Mouse (Mus musculus) limb, embryonic 15.5 days (tissue): Measurements from ENCODE around the gene Pigp. TPM values are rescaled to one million over a fixed set of nuclear protein-coding genes. Genes with fewer than 3 reads are reported as not detected.

Experiments
- ATAC-seq: fragments of 200-750 bp; cut with Nextera tagmentation; 2 replicates; pipeline ENCODE4 v1.8.0; 2017; ENCODE audit warnings: low read depth, moderate TSS enrichment; ENCODE audit not compliant: insufficient number of reproducible peaks, low FRiP score, low TSS enrichment
- H3K27ac ChIP-seq: fragments of 300-500 bp; sonication (generic); 2 replicates; pipeline ENCODE4 v1.5.1; 2015; ENCODE audit warnings: moderate library complexity, mild to moderate bottlenecking, inconsistent platforms
- H3K27me3 ChIP-seq: fragments of 300-500 bp; sonication (generic); 2 replicates; pipeline ENCODE4 v1.6.1; 2015; ENCODE audit warnings: inconsistent platforms
- H3K36me3 ChIP-seq: fragments of 300-500 bp; sonication (generic); 2 replicates; pipeline ENCODE4 v1.6.1; 2015; ENCODE audit warnings: inconsistent platforms
- H3K4me1 ChIP-seq: fragments of 300-500 bp; sonication (generic); 2 replicates; pipeline ENCODE4 v1.6.1; 2015; ENCODE audit warnings: inconsistent platforms
- H3K4me2 ChIP-seq: fragments of 300-500 bp; sonication (generic); 2 replicates; pipeline ENCODE4 v1.6.1; 2015; ENCODE audit warnings: mild to moderate bottlenecking, inconsistent platforms
- H3K4me3 ChIP-seq: fragments of 300-500 bp; sonication (generic); 2 replicates; pipeline ENCODE4 v1.5.1; 2015; ENCODE audit warnings: mild to moderate bottlenecking, inconsistent platforms
- H3K9ac ChIP-seq: fragments of 300-500 bp; sonication (generic); 2 replicates; pipeline ENCODE4 v1.6.1; 2015; ENCODE audit warnings: inconsistent platforms
- H3K9me3 ChIP-seq: fragments of 300-500 bp; sonication (generic); 2 replicates; pipeline ENCODE4 v1.6.1; 2016; ENCODE audit warnings: inconsistent platforms
- WGBS: fragments of 180-500 bp; shearing (Covaris S2); methylation state at CpG from one replicate; pipeline ENCODE4 v1.1.7; 2015; 5-methylcytosine and 5-hydroxymethylcytosine counted together
- polyA plus RNA-seq: library from polyadenylated mRNA; unstranded; fragments of >200 nt; fragmentation: Nextera tagmentation; extraction: Ambion mirVana; gene quantifications from 2 replicates; pipeline ENCODE4 v1.2.1, GENCODE M21; 2015

Gene Pigp
- polyA plus RNA-seq, 1 experiment from 2014 or later: 109 TPM

- H3K27me3 ChIP-seq: no peaks in the 10 kb centered on the region
- H3K4me3 ChIP-seq: no peak overlapping the region
- H3K9ac ChIP-seq: no peak overlapping the region
- 94% methylated on average over 7 of the region's 7 CpGs for WGBS
- ATAC-seq: no peak
- 0 out of 2 replicates have a peak, but pooled peaks cover 2% of the 10 kb centered on the region for H3K4me1 ChIP-seq
- no peaks in the 10 kb centered on the region for H3K9me3 ChIP-seq
- no peak overlapping the region for H3K4me2 ChIP-seq
- H3K27ac ChIP-seq: no peak overlapping the region
- H3K36me3 ChIP-seq: peaks cover 6% of the 10 kb centered on the region
These were observed 16.0 kb upstream of the Pigp start for GRCm38 (mm10) chr16:94387690-94388089.

GRCm38 (mm10) chr16:94383277-94383676 is 11.6 kb upstream of the Pigp start:
- WGBS: 94% methylated on average over 3 of the region's 3 CpGs

GRCm38 (mm10) chr16:94379386-94379785 is 7.7 kb upstream of the Pigp start:
- H3K4me1 ChIP-seq: peaks cover 4% of the 10 kb centered on the region
- 67% methylated on average over 1 of the region's 1 CpGs for WGBS
- H3K4me2 ChIP-seq: no peak overlapping the region
- H3K9ac ChIP-seq: no peak overlapping the region
- H3K27me3 ChIP-seq: no peaks in the 10 kb centered on the region
- no peak overlapping the region for H3K4me3 ChIP-seq
- H3K9me3 ChIP-seq: no peaks in the 10 kb centered on the region
- no peak for ATAC-seq
- no peak overlapping the region for H3K27ac ChIP-seq
- no peaks in the 10 kb centered on the region for H3K36me3 ChIP-seq

More at GRCm38 (mm10) chr16:94383277-94383676, 11.6 kb upstream of the Pigp start:
- no peaks in the 10 kb centered on the region for H3K9me3 ChIP-seq
- peaks cover 4% of the 10 kb centered on the region for H3K4me1 ChIP-seq
- H3K27me3 ChIP-seq: no peaks in the 10 kb centered on the region
- no peak overlapping the region for H3K4me3 ChIP-seq
- H3K9ac ChIP-seq: no peak overlapping the region
- H3K36me3 ChIP-seq: peaks cover 6% of the 10 kb centered on the region
- no peak overlapping the region for H3K4me2 ChIP-seq
- ATAC-seq: no peak
- no peak overlapping the region for H3K27ac ChIP-seq

DNA sequence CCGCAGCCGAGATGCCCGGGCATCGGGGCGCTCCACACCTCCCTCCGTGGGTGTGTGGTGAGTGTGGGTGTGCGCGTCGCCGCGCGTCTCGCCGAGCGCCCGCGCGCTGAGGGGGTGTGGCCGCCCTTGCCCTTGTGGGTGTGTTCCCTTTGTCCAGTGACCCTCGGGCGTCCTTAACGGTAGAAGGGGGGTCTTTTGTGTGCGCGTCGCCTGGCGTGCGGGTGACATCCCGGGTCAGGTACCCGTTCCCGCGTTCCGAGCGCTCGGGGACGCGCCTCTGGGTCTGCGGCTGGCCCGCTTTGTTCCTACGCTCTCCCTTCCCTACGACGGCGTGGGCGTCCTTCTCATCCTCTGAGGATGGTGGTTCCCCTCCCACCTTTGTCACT is 734 bp downstream of the Pigp start:
- Histone ChIP-seq H3K9ac (peak overlapping the region; percentile 94), H3K4me2 (peak overlapping the region; percentile 67), H3K27me3 (no peaks in the 10 kb centered on the region), H3K9me3 (no peaks in the 10 kb centered on the region), H3K27ac (peak overlapping the region; percentile 98), H3K4me3 (peak overlapping the region; percentile 99), H3K36me3 (peaks cover 2% of the 10 kb centered on the region; the same call in 1 of the 2 replicates), H3K4me1 (peaks cover 14% of the 10 kb centered on the region)
- WGBS: under 1% methylated on average over 42 of the region's 43 CpGs
- ATAC-seq: peak; percentile 83

DNA sequence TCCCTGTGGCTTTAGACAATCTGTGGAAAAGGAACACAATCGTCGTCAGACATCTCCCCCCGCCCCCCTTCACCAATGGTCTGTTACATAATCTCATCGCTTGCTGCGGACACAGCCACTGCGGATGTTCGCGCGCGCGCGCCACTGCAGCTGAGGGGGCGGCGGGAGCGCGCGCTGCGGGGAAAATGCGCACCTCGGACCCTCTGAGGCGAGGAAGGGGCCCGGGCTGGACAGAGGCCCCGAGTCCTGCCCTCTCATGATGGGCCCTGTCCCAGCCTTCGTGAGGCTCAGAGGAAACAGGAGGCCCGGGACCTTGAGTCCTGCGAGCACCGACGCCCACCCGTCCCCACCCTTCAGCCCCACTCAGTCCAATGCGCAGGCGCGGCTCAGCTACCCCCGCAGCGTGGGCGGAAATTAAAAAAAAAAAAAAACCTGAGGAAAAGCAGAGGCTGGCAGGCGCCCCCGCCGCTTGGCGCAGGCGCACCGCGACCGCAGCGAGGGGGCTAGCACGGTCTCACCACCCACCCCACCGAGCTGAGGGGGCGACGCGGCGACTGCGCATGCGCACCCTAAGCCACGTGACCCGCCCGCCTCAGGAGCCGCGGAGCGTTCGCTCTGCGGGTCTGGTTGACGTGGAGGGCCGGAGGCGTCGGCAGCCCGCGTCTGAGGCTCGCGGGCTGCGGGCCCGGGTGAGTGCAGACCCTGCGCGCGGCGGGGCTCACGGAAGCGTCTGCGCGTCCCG is 1.3 kb downstream of the Pigp start, which contains the start of gene Ttc3:
Gene Ttc3 (plus strand): TSS at position 446 of the 742 bp plus-strand sequence.
- peak within 1 kb of the TSS; percentile 98 for H3K27ac ChIP-seq
- peak; percentile 90 for ATAC-seq
- WGBS: under 1% methylated on average over 77 of the region's 79 CpGs

GRCm38 (mm10) chr16:94369596-94370172 is 2.0 kb downstream of the Pigp start:
- peak overlapping the region; percentile 67 for H3K4me2 ChIP-seq
- peak overlapping the region; percentile 94 for H3K9ac ChIP-seq
- H3K4me3 ChIP-seq: peak overlapping the region; percentile 99
- peaks cover 14% of the 10 kb centered on the region for H3K4me1 ChIP-seq
- ATAC-seq: no peak
- peak overlapping the region; percentile 98 for H3K27ac ChIP-seq
- no peaks in the 10 kb centered on the region for H3K27me3 ChIP-seq
- no peaks in the 10 kb centered on the region for H3K9me3 ChIP-seq
- 7% methylated on average over 6 of the region's 6 CpGs for WGBS
- H3K36me3 ChIP-seq: peaks cover 6% of the 10 kb centered on the region; the same call in 1 of the 2 replicates

More for the DNA sequence above, 1.3 kb downstream of the Pigp start, which contains the start of gene Ttc3:
- Histone ChIP-seq H3K27me3 (no peaks in the 10 kb centered on the region), H3K4me1 (peaks cover 14% of the 10 kb centered on the region), H3K36me3 (peaks cover 4% of the 10 kb centered on the region; the same call in 1 of the 2 replicates), H3K4me2 (peak within 1 kb of the TSS; percentile 67), H3K4me3 (peak within 1 kb of the TSS; percentile 99), H3K9ac (peak within 1 kb of the TSS; percentile 94), H3K9me3 (no peaks in the 10 kb centered on the region)

- Histone ChIP-seq H3K4me1 (peaks cover 13% of the 10 kb centered on the region), H3K4me3 (no peak overlapping the region), H3K9ac (no peak overlapping the region), H3K27me3 (no peaks in the 10 kb centered on the region), H3K9me3 (no peaks in the 10 kb centered on the region), H3K36me3 (peaks cover 12% of the 10 kb centered on the region; the same call in 1 of the 2 replicates), H3K27ac (no peak overlapping the region), H3K4me2 (no peak overlapping the region)
- ATAC-seq: no peak
- WGBS: 85% methylated on average over 3 of the region's 3 CpGs
These were observed 6.2 kb downstream of the Pigp start for GRCm38 (mm10) chr16:94365435-94365834.

DNA sequence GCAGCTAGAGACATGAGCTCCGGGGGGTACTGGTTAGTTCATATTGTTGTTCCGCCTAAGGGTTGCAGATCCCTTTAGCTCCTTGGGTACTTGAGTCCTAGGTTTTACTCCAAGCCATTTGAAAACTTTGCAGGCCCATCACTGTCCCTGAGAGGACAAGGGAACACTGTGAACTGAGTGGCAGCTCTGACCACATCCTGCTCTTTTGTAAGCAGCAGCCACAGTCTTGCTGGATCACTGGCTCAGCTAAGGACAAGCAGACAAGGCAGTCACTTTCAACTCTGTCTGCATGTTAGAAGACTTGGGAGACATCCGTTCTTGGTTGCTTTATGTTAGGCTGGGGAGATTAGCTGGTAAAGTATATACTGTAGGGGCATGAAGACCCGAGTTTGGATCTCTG is 7.8 kb downstream of the Pigp start:
- no peak for ATAC-seq
- Histone ChIP-seq H3K4me2 (no peak overlapping the region), H3K4me1 (peaks cover 5% of the 10 kb centered on the region; the same call in 1 of the 2 replicates), H3K9me3 (no peaks in the 10 kb centered on the region), H3K36me3 (peaks cover 12% of the 10 kb centered on the region; the same call in 1 of the 2 replicates), H3K9ac (no peak overlapping the region), H3K4me3 (no peak overlapping the region), H3K27ac (no peak overlapping the region), H3K27me3 (no peaks in the 10 kb centered on the region)
- WGBS: 87% methylated on average over 4 of the region's 4 CpGs

DNA sequence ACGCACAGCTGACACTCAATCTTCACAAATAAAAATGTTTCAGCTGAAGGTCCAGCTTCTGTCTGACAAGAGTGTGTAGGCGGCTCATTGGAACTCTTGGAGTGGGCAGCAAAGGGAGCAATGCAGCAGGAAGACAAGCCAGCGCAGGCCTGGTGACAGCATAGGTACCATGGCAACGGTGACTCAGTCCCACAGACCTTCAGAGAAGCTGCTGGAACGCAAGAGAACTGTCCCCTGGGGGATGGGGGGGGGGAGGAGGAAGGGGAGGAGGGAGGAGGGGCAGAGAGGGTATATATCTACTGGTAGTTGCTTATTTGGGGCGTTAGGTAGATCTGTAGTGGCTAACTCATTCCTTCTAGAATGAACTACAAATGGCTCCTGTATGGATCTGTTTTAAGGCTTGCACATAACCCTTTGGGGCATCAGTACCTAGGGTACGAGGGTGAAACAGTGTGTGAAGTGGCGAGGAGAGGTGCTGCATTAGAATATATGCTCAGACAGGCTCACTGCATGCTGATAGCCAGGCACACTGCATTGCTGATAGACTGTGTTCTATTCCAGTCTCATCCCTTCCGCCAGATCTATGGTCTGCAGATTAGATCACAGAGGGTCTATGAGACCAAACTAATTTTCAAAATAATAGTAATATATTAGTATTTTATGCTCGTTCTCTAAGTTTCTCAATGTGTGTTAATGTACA is 9.3 kb downstream of the Pigp start:
- Histone ChIP-seq H3K27ac (no peak overlapping the region), H3K4me3 (no peak overlapping the region), H3K4me1 (peaks cover 3% of the 10 kb centered on the region; the same call in 1 of the 2 replicates), H3K27me3 (no peaks in the 10 kb centered on the region), H3K9me3 (no peaks in the 10 kb centered on the region), H3K4me2 (no peak overlapping the region), H3K9ac (no peak overlapping the region), H3K36me3 (peaks cover 12% of the 10 kb centered on the region; the same call in 1 of the 2 replicates)
- 47% methylated on average over 10 of the region's 10 CpGs for whole genome bisulfite sequencing
- ATAC-seq: no peak; the same call in 1 of the 2 replicates

GRCm38 (mm10) chr16:94360578-94361350 is 10.9 kb downstream of the Pigp start:
- ATAC-seq: peak; percentile 49; the same call in 1 of the 2 replicates
- WGBS: 82% methylated on average over 13 of the region's 13 CpGs
- Histone ChIP-seq H3K4me1 (peaks cover 3% of the 10 kb centered on the region; the same call in 1 of the 2 replicates), H3K4me3 (no peak overlapping the region), H3K9ac (no peak overlapping the region), H3K9me3 (no peaks in the 10 kb centered on the region), H3K27me3 (no peaks in the 10 kb centered on the region), H3K4me2 (no peak overlapping the region), H3K27ac (no peak overlapping the region), H3K36me3 (0 out of 2 replicates have a peak, but pooled peaks cover 9% of the 10 kb centered on the region)

GRCm38 (mm10) chr16:94358091-94358490 is 13.6 kb downstream of the Pigp start:
- Histone ChIP-seq H3K36me3 (no peaks in the 10 kb centered on the region), H3K9ac (no peak overlapping the region), H3K27me3 (no peaks in the 10 kb centered on the region), H3K4me2 (no peak overlapping the region), H3K9me3 (no peaks in the 10 kb centered on the region), H3K27ac (no peak overlapping the region), H3K4me3 (no peak overlapping the region), H3K4me1 (peaks cover 3% of the 10 kb centered on the region; the same call in 1 of the 2 replicates)
- ATAC-seq: no peak
- 87% methylated on average over 3 of the region's 3 CpGs for WGBS
